ENCODE assay signal across 7 mouse cellular contexts in the genomic region with DNA sequence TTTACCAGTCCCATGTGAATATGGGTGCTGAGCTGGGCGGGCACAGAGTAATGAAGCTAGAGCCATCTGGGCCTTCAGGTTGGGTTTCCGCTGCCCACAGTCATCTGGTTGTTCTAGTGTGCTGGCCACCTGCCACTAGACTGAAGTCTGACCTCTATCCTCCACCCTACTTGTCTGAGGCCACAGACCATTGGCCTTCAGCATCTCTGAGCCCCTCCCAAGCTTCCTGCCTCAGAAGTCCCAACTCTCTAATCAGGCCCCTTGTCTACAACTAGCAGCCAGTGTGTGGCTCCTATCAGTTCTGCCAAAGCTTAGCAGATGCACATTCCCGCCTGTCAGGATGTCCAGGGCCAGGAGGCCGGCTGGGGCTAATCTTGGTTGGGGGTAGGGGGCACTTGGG.
DNase-seq lines count a peak whose midpoint lies in the region; ATAC-seq and TF ChIP-seq lines count a peak whose summit lies in the region.

No protein-coding gene starts in this region.

- no peak for DNase-seq in lung, postnatal 0 days (ENCODE audit: low spot score)
- no peak for DNase-seq in lung, postnatal 14 days
- DNase-seq in embryonic facial prominence, embryonic 10.5 days (ENCODE audit: low spot score) = no peak
- peak; percentile 60 for DNase-seq in heart, postnatal 0 days (ENCODE audit: low spot score)
- DNase-seq in B cell, adult 2 months = no peak
- DNase-seq in adrenal gland, adult 18-20 months (ENCODE audit: low spot score in 2 of 2) = no peak

- WGBS in lung, postnatal 0 days = 68% methylated on average over 4 of the region's 4 CpGs
- 81% methylated on average over 4 of the region's 4 CpGs for WGBS in embryonic facial prominence, embryonic 10.5 days
- 29% methylated on average over 4 of the region's 4 CpGs for WGBS in heart, postnatal 0 days
- WGBS in liver, embryonic 16.5 days (ENCODE audit: insufficient replicate concordance) = 29% methylated on average over 4 of the region's 4 CpGs

- no peaks in the 10 kb centered on the region for H3K36me3 ChIP-seq in lung, postnatal 0 days (ENCODE audit: insufficient read depth, low read length)
- H3K36me3 ChIP-seq in embryonic facial prominence, embryonic 10.5 days (replicated peaks) = peaks cover 67% of the 10 kb centered on the region
- no peaks in the 10 kb centered on the region for H3K36me3 ChIP-seq in heart, postnatal 0 days (replicated peaks; ENCODE audit: control insufficient read depth, insufficient read depth, low read length)
- H3K36me3 ChIP-seq in liver, embryonic 16.5 days (ENCODE audit: control insufficient read depth, insufficient read depth) = no peaks in the 10 kb centered on the region

- H3K4me2 ChIP-seq in lung, postnatal 0 days (replicated peaks; ENCODE audit: low read depth, low read length) = no peak overlapping the region
- H3K4me2 ChIP-seq in heart, postnatal 0 days (ENCODE audit: low read depth, low read length) = no peak overlapping the region
- 0 out of 2 replicates have a peak overlapping the region, but pooled peaks have one; percentile 3 for H3K4me2 ChIP-seq in liver, embryonic 16.5 days (ENCODE audit: low read depth, low read length)

- no peak overlapping the region for H3K9ac ChIP-seq in lung, postnatal 0 days (replicated peaks; ENCODE audit: low read depth)
- no peak overlapping the region for H3K9ac ChIP-seq in heart, postnatal 0 days (replicated peaks; ENCODE audit: low read depth, low read length)
- peak overlapping the region; percentile 20; the same call in 1 of the 2 replicates for H3K9ac ChIP-seq in liver, embryonic 16.5 days (ENCODE audit: low read depth, low read length)

- no peaks in the 10 kb centered on the region for H3K27me3 ChIP-seq in lung, postnatal 0 days (replicated peaks; ENCODE audit: insufficient read depth, low read length)
- H3K27me3 ChIP-seq in embryonic facial prominence, embryonic 10.5 days (replicated peaks; ENCODE audit: low read depth, poor library complexity, severe bottlenecking) = no peaks in the 10 kb centered on the region
- H3K27me3 ChIP-seq in heart, postnatal 0 days (ENCODE audit: control insufficient read depth, insufficient read depth, low read length) = no peaks in the 10 kb centered on the region
- H3K27me3 ChIP-seq in liver, embryonic 16.5 days (ENCODE audit: control insufficient read depth, insufficient read depth, low read depth, low read length) = no peaks in the 10 kb centered on the region

- no peak overlapping the region for H3K4me3 ChIP-seq in lung, postnatal 0 days (ENCODE audit: low read depth, low read length)
- no peak overlapping the region for H3K4me3 ChIP-seq in embryonic facial prominence, embryonic 10.5 days
- no peak overlapping the region for H3K4me3 ChIP-seq in heart, postnatal 0 days (ENCODE audit: low read depth, low read length)
- no peak overlapping the region for H3K4me3 ChIP-seq in liver, embryonic 16.5 days (ENCODE audit: low read depth, low read length)

- H3K27ac ChIP-seq in lung, postnatal 0 days (ENCODE audit: low read length) = peak overlapping the region; percentile 73
- peak overlapping the region; percentile 69 for H3K27ac ChIP-seq in embryonic facial prominence, embryonic 10.5 days (replicated peaks)
- H3K27ac ChIP-seq in heart, postnatal 0 days (ENCODE audit: low read depth) = peak overlapping the region; percentile 73
- H3K27ac ChIP-seq in liver, embryonic 16.5 days (ENCODE audit: low read length) = peak overlapping the region; percentile 33

- no peak for TF ChIP-seq EP300 in lung, postnatal 0 days (IDR thresholded peaks at IDR 0.05)
- no peak for TF ChIP-seq EP300 in heart, postnatal 0 days (IDR thresholded peaks at IDR 0.05; ENCODE audit: low read depth)

- no peaks in the 10 kb centered on the region for H3K9me3 ChIP-seq in lung, postnatal 0 days (ENCODE audit: low read length)
- no peaks in the 10 kb centered on the region for H3K9me3 ChIP-seq in embryonic facial prominence, embryonic 10.5 days
- no peaks in the 10 kb centered on the region for H3K9me3 ChIP-seq in heart, postnatal 0 days (replicated peaks; ENCODE audit: control insufficient read depth, low read length)
- H3K9me3 ChIP-seq in liver, embryonic 16.5 days (replicated peaks; ENCODE audit: control insufficient read depth, low read length) = no peaks in the 10 kb centered on the region

- peaks cover 17% of the 10 kb centered on the region for H3K4me1 ChIP-seq in lung, postnatal 0 days (ENCODE audit: insufficient read depth, low read depth, low read length)
- H3K4me1 ChIP-seq in embryonic facial prominence, embryonic 10.5 days = peaks cover 68% of the 10 kb centered on the region
- peaks cover 62% of the 10 kb centered on the region for H3K4me1 ChIP-seq in heart, postnatal 0 days (ENCODE audit: control insufficient read depth, insufficient read depth)
- peaks cover 77% of the 10 kb centered on the region for H3K4me1 ChIP-seq in liver, embryonic 16.5 days (ENCODE audit: control insufficient read depth, low read depth, low read length)

- ATAC-seq in lung, postnatal 0 days = peak; percentile 16; the same call in 1 of the 2 replicates
- peak; percentile 28 for ATAC-seq in heart, postnatal 0 days (ENCODE audit: insufficient read depth, low read depth)
- peak; percentile 58 for ATAC-seq in liver, embryonic 16.5 days (ENCODE audit: low read depth)

- no peak for TF ChIP-seq CTCF in lung, postnatal 0 days (IDR thresholded peaks at IDR 0.05)
- TF ChIP-seq CTCF in heart, postnatal 0 days (IDR thresholded peaks at IDR 0.05; ENCODE audit: low read depth) = no peak
